Mouse (Mus musculus) cortical plate, adult 2 months (tissue): ENCODE results near the gene Cpt1b.

Source experiments
- CTCF ChIP-seq: fragments of 200-500 bp; IDR thresholded peaks from 2 replicates; pipeline ENCODE4 v1.5.1; 2011; ENCODE audit warnings: mild to moderate bottlenecking, control low read depth, low read length; ENCODE audit not compliant: insufficient read depth; ENCODE audit errors: extremely low read depth
- POLR2A ChIP-seq: fragments of 200-500 bp; IDR thresholded peaks from 2 replicates; pipeline ENCODE4 v1.6.1; 2011; ENCODE audit warnings: mild to moderate bottlenecking, low read length, control low read depth; ENCODE audit not compliant: insufficient read depth; ENCODE audit errors: extremely low read depth

GRCm38 (mm10) chr15:89428821-89429351, 3.2 kb upstream of the Cpt1b start:
- TF ChIP-seq CTCF (no peak), POLR2A (no peak)
